Mouse (Mus musculus) cerebellum, adult 11 months (tissue): ENCODE measurements around the gene Ripor3.
A peak's percentile ranks its signal among the peaks of the same experiment; 100 is the strongest.

Experiments used
- DNase-seq: peaks from one replicate; pipeline ENCODE4 v3.0.0; 2022

Gene Ripor3

DNA sequence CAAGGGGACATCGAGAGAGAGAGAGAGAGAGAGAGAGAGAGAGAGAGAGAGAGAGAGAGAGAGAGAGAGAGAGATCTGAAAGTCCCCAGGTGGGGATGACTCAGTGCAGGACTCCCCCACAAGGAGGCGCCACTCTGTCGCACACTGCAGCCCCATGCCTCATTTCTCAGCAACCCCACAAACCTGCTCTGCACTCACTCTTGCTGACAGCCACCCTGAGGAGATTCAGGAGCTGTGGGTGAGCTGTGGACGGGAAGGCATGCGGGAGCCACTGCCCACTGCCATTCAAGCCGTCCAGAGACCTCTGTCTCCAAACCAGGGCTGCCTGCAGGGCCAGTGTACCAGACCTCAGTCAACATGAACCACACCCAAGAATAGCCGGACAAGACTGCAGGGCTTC lies 23.7 kb downstream of the Ripor3 start:
- DNase-seq: no peak

- DNase-seq: no peak
These were observed 25.5 kb downstream of the Ripor3 start for GRCm38 (mm10) chr2:167984946-167985345.

DNA sequence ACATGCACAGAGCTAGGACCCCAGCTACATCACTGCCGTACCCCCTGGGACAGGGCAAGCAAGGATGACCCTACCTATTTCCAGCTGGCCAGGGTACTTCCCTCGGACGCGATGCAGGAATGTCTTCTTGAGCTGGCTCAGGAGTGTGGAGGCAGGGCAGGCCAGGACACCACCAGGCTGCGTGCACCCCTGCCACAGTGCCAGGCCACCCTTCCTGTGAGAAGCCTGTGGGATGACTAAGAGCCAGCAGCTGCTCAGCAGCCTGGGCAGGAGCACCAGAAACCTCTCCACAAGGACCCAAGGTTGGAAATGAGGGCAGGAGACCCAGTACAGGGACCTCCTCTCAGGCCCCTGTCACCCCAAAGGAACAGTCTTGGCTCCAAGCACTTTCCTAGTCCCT lies 26.0 kb downstream of the Ripor3 start:
- no peak for DNase-seq

DNA sequence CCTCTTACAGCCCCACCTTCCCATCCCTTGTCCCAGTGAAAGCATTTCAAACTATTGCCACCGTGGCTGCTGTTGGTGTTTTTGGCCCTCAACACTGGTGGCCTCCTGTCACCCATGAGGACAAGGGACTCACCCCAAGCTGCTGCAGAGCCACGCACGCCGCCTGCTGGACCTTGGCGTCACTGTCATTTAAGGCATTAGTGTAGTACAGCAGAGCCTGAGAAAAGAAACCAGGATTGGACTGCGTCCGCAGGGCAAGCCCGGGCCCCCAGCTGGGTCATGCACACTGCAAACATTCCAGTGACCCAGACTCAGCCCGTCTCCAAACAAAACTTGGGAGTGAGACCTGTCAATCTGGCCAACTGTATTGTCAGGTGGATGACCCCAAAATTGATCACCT lies 27.8 kb downstream of the Ripor3 start:
- no peak for DNase-seq

GRCm38 (mm10) chr2:167980391-167980790 lies 30.0 kb downstream of the Ripor3 start:
- DNase-seq: no peak

DNA sequence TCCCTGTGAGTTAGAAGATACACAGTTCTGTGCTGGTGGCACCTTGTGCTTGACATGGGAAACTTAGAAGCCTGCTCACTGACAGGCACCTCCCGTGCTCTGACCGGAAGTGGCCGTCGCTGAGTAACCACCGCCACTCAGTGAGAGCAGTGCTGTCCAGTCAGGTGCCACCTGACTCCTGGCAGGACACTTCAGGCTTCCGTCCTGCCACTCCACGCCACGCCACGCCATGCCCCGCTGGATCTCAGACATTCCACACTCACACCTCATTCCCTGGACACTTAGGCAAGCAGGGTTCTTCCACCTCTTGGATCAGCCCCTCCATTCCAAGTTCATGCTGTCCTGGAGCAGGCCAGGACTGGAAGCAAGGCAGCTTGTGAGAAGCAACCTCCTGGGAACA lies 32.1 kb downstream of the Ripor3 start:
- no peak for DNase-seq

GRCm38 (mm10) chr2:167975746-167976145 lies 34.7 kb downstream of the Ripor3 start:
- no peak for DNase-seq

DNA sequence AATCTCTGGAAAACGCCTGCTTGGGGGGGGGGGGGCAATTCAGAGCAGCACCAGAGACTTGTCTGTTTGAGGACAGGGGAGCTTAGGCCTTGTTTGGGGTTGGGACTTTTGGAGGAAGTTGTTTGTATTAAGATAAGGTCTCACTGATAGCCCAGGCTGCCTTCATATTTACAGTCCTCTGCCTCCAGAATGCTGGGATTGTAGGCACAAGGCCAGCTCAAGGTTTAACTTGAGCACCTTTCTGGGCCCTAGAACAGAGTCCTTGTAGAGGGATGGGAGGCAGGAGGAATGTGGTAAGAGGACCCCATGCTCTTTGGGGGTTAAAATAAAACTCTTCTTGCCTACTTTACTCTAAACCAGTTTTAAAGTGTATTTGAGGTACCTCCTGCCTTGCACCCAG lies 37.6 kb downstream of the Ripor3 start:
- DNase-seq: no peak

GRCm38 (mm10) chr2:167972146-167972545 lies 38.3 kb downstream of the Ripor3 start:
- no peak for DNase-seq

- no peak for DNase-seq
These were observed 40.4 kb downstream of the Ripor3 start for GRCm38 (mm10) chr2:167969851-167970541.

- DNase-seq: no peak
These were observed 41.9 kb downstream of the Ripor3 start for GRCm38 (mm10) chr2:167968504-167968903.

DNA sequence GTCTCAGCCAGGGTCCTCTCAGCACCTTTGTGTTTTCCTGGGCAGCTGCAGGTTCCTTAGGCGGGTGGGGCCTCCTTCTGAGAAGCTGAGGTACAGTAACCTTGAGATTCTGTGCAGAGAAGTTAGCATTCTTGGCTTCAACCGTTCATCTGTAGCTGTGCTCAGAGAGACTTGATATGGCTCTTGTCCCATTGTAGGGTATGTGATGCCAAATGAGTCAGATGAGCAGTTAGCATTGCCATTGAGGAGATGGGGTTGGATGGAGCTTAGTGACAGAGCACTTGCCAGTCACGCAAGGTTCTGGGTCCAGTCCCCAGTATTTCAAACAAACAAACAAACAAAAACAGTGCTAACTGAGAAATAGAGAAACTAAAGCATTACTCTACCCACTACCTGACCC lies 44.5 kb downstream of the Ripor3 start:
- DNase-seq: no peak

- DNase-seq: no peak
These were observed 46.1 kb downstream of the Ripor3 start for GRCm38 (mm10) chr2:167964320-167964719.

GRCm38 (mm10) chr2:167963778-167964300 lies 46.6 kb downstream of the Ripor3 start:
- DNase-seq: no peak

DNA sequence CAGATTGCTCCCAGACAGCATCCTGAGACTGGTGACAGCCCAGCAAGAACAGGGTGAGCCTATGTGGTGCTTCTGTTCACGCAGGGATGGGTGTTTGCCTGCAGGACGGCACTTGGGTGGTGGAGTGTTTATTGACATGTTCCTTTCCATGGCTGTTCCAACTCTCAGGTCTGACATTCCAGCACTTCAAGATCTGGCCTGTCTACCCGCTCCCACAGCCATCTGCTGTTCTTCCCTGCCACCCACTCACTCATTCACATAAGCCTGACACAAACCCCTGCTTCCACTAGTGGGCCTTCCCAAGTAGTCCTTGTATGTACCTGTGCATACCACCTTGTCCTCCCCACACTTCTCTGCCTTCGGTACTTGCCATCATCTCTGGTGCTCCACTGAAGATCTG lies 47.2 kb downstream of the Ripor3 start:
- no peak for DNase-seq

GRCm38 (mm10) chr2:167962347-167962746 lies 48.1 kb downstream of the Ripor3 start:
- DNase-seq: no peak

DNA sequence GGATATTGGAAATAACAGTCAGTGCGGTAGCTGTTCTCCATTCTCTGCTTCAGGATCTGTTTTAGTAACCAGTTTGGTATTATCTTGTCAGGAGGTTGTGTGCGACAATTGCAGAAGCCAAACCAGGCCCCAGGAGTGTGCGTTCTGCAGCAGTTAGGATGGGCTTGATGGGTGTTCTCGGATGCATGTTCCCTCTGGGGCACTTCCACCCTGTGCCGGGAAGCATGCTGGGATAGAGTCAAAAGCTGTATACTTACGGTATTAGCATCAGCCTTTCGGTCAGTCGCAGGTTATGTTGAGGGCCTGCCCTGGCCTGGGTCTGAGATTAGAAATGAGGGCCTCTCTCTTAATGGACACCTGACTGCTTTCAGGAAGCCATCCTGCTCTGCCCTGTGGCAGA lies 49.8 kb downstream of the Ripor3 start:
- DNase-seq: no peak

- DNase-seq: no peak
These were observed 50.4 kb downstream of the Ripor3 start for GRCm38 (mm10) chr2:167959996-167960395.

GRCm38 (mm10) chr2:167959384-167959911 lies 51.0 kb downstream of the Ripor3 start:
- DNase-seq: no peak

DNA sequence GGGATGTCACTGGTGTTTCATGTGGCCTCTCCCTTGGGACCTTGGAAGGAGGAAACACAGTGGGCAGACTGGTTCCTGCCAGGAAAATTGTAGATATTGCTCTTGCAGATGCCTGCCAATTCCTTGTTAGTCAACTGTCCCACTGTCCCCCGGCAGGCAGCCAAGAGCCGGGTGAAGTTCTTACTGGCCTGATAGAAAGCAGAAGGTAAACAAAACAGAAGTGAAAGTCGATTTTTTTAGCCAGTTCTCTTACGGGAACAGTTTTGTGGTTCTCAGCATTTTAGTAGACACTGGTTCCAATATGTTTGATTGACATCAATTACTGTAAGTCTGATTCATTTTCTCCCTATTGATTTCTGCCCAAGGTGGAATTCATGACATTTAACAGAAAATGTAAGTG lies 51.6 kb downstream of the Ripor3 start:
- peak; percentile 56 for DNase-seq

DNA sequence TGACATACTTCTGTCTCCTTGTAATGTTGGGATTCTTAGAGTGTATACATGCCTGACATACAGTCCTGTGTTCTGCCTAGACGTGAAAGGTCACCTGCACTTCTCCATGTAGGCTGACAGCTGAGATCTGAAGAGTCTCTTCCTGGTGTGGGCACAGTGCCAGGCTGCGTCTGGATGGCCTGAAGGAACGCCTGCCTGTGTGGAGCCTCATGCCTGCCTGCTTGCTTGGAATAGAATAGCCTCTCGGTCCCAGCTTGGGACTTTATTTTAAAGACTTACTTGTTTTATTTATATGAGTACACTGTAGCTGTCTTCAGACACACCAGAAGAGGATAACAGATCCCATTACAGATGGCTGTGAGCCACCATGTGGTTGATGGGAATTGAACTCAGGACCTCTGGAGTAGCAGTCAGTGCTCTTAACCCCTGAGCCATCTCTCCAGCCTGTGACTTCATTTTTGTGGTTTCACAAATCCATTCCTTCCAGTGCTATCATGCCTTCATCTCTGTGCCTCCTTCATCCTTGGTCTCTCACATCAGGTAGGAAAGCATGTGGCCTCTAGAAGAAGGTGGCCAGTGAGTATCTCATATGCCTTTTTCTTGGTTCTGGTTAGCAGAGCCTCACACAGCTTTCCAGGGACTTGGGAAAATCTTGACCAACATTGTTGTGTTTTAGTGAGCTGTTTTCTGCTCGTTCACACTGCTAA lies 52.2 kb downstream of the Ripor3 start:
- peak; percentile 57 for DNase-seq

GRCm38 (mm10) chr2:167957539-167957938 lies 52.9 kb downstream of the Ripor3 start:
- no peak for DNase-seq

DNA sequence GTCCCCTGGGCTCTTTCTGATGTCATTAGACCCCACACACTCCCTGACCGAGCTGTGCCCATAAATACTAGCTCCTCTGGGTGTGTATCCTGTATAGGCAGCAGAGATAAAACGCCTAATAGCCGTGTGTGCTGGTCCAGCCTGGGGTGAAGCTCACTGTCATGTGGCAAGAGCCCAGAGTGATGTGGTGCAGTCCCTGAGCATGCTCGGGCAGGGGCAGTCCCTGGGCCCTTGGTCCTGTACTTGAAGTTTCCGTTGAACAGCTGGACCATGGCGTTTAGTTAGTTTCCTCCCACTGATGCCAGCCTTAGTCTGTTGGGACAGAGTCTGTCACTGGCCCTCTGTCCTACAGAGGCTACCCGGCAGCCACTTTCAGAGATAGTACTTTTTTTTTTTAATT lies 55.5 kb downstream of the Ripor3 start:
- DNase-seq: no peak

- DNase-seq: no peak
These were observed 56.6 kb downstream of the Ripor3 start for GRCm38 (mm10) chr2:167953819-167954218.
